Mouse (Mus musculus): ENCODE results near the gene Kdelc2.

DNA sequence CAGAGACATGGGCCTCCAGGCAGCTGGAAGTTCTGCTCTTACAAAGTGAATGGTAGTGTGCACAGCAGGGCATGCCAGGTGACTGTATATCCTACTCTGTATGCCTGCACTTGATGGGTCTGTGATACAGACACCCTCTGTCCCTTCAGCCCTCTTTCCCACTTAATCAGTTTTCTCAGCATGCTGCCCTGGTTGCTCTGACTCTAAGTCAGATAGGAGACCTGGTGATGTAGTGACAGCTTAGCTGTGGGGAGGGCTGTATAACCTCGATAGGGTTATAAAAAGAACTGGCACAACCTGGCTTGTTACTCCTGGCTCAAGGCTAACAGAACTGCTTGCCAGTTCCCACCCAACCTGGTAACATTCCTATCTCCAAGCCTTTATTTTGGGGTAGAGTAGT is 34.6 kb upstream of the Kdelc2 start:
- TF ChIP-seq CTCF (IDR thresholded peaks at IDR 0.05; ENCODE audit: borderline replicate concordance, control insufficient read depth, extremely low read depth, insufficient read depth, low read length, poor library complexity) (no peak), POLR2A (IDR thresholded peaks at IDR 0.05; ENCODE audit: control insufficient read depth, extremely low read depth, insufficient read depth, low read length, poor library complexity) (no peak)
